Mouse (Mus musculus) neural tube, embryonic 13.5 days (tissue): ENCODE measurements around the gene Ltbp1. TPM values are rescaled to one million over a fixed set of nuclear protein-coding genes. Genes with fewer than 3 reads are reported as not detected.

Experiments used
- ATAC-seq: fragments of 200-750 bp; cut with Nextera tagmentation; 2 replicates; pipeline ENCODE4 v1.8.0; 2017; ENCODE audit warnings: low read depth, mild to moderate bottlenecking, moderate TSS enrichment, moderate library complexity
- H3K27ac ChIP-seq: fragments of 300-500 bp; sonication (generic); replicated peaks from 2 replicates; pipeline ENCODE4 v1.5.1; 2015; ENCODE audit warnings: moderate library complexity, mild to moderate bottlenecking, inconsistent platforms
- H3K27me3 ChIP-seq: fragments of 300-500 bp; sonication (generic); 2 replicates; pipeline ENCODE4 v1.6.1; 2015; ENCODE audit warnings: mild to moderate bottlenecking, inconsistent platforms
- H3K36me3 ChIP-seq: fragments of 300-500 bp; sonication (generic); 2 replicates; pipeline ENCODE4 v1.6.1; 2015; ENCODE audit warnings: mild to moderate bottlenecking, inconsistent platforms
- H3K4me1 ChIP-seq: fragments of 300-500 bp; sonication (generic); replicated peaks from 2 replicates; pipeline ENCODE4 v1.6.1; 2015; ENCODE audit warnings: inconsistent platforms
- H3K4me2 ChIP-seq: fragments of 300-500 bp; sonication (generic); 2 replicates; pipeline ENCODE4 v1.6.1; 2015; ENCODE audit warnings: inconsistent platforms, mild to moderate bottlenecking, moderate library complexity
- H3K4me3 ChIP-seq: fragments of 300-500 bp; sonication (generic); 2 replicates; pipeline ENCODE4 v1.5.1; 2015; ENCODE audit warnings: mild to moderate bottlenecking, inconsistent platforms
- H3K9ac ChIP-seq: fragments of 300-500 bp; sonication (generic); 2 replicates; pipeline ENCODE4 v1.6.1; 2015; ENCODE audit warnings: moderate library complexity, mild to moderate bottlenecking, inconsistent platforms
- H3K9me3 ChIP-seq: fragments of 300-500 bp; sonication (generic); 2 replicates; pipeline ENCODE4 v1.6.1; 2016; ENCODE audit warnings: inconsistent platforms
- WGBS: fragments of 180-500 bp; shearing (Covaris S2); methylation state at CpG from one replicate; pipeline ENCODE4 v1.1.7; 2015; 5-methylcytosine and 5-hydroxymethylcytosine counted together
- polyA plus RNA-seq: library from polyadenylated mRNA; unstranded; fragments of >200 nt; fragmentation: Nextera tagmentation; extraction: Ambion mirVana; gene quantifications from 2 replicates; pipeline ENCODE4 v1.2.1, GENCODE M21; 2015

Gene Ltbp1
- polyA plus RNA-seq, 1 experiment from 2014 or later = 2.9 TPM

- H3K9ac ChIP-seq = no peak overlapping the region
- H3K4me3 ChIP-seq = no peak overlapping the region
- H3K4me2 ChIP-seq = no peak overlapping the region
- 87% methylated on average over 3 of the region's 3 CpGs for WGBS
- no peak for ATAC-seq
- no peaks in the 10 kb centered on the region for H3K27me3 ChIP-seq
- no peaks in the 10 kb centered on the region for H3K9me3 ChIP-seq
- no peak overlapping the region for H3K27ac ChIP-seq
- no peaks in the 10 kb centered on the region for H3K4me1 ChIP-seq
- no peaks in the 10 kb centered on the region for H3K36me3 ChIP-seq
These were observed 163.3 kb downstream of the Ltbp1 start for GRCm38 (mm10) chr17:75168572-75169200.

DNA sequence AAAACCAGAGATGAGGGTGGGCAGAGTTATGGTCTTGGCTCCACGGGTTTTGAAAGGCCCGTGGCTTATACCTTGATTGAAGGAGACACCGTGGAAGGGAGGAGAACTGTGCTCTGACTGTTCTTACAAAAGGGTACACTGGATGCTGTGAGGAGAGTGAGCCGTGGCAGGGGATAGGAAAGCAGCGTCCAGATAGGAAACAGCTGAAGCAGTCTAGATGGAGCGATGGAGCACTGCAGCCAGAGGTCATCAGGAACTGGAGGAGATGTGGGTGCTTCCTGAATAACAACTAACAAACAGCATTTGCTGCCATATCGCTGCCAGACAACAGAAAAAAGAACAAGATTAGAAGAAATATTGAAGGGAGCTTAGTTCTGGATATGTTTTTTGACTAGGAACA lies 166.3 kb downstream of the Ltbp1 start:
- ATAC-seq = no peak
- Histone ChIP-seq H3K36me3 (no peaks in the 10 kb centered on the region), H3K9me3 (no peaks in the 10 kb centered on the region), H3K27me3 (no peaks in the 10 kb centered on the region), H3K4me2 (no peak overlapping the region), H3K4me3 (no peak overlapping the region), H3K9ac (no peak overlapping the region), H3K27ac (no peak overlapping the region), H3K4me1 (no peaks in the 10 kb centered on the region)
- WGBS = 93% methylated on average over 7 of the region's 7 CpGs

DNA sequence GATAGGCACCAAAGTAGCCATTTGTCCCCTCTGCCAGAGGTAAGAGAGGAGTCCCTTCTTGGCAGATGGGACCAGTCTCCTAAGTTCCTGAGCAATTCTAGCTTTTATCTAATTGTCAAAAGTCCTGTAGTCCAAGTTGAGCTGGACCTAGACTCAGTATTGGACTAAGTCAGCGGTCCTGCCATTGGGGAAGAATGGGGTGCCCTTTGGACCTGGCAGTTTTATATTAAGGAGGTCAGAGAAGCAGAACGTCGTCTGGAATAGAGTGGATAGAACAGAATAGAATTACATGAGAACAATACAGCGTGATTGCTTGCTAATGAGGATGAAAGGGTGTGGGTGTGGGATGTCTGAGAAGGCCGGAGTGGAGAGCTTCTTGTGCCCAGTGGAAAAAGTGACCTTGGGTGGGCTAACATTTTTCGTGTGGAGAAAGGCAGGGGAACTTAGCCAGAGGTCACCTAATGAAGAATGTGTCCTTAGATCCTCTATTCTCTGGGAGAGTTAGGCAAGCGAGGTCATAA lies 167.4 kb downstream of the Ltbp1 start:
- no peak overlapping the region for H3K4me2 ChIP-seq
- H3K27ac ChIP-seq = no peak overlapping the region
- H3K27me3 ChIP-seq = no peaks in the 10 kb centered on the region
- peaks cover under 1% of the 10 kb centered on the region; the same call in 1 of the 2 replicates for H3K4me1 ChIP-seq
- WGBS = 78% methylated on average over 7 of the region's 7 CpGs
- H3K9ac ChIP-seq = no peak overlapping the region
- ATAC-seq = no peak
- H3K4me3 ChIP-seq = no peak overlapping the region
- H3K36me3 ChIP-seq = no peaks in the 10 kb centered on the region
- no peaks in the 10 kb centered on the region for H3K9me3 ChIP-seq

DNA sequence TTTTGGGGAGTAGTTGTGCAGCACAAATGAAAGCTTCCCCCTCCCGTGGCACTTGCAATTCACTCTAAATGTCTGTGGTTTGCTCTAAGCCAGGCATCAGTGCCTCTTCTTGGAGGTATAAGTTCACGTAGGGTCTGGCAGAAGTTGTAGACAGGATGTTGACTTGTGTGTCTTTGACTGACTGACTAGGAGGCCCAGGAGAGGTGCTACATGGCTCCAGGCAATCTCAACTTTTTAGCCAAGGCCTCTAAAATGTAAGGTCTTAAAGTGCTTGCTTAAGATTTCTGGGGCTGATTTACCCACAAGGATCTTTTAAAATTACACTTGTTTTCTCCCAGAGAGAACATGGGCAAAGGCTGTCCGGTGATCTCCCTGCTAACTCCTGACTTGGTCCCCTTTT lies 169.1 kb downstream of the Ltbp1 start:
- no peak overlapping the region for H3K4me2 ChIP-seq
- H3K36me3 ChIP-seq = no peaks in the 10 kb centered on the region
- no peak for ATAC-seq
- no peak overlapping the region for H3K4me3 ChIP-seq
- peaks cover 13% of the 10 kb centered on the region for H3K4me1 ChIP-seq
- H3K27ac ChIP-seq = no peak overlapping the region
- H3K9ac ChIP-seq = no peak overlapping the region
- WGBS = 95% methylated on average over 3 of the region's 3 CpGs
- no peaks in the 10 kb centered on the region for H3K27me3 ChIP-seq
- no peaks in the 10 kb centered on the region for H3K9me3 ChIP-seq

DNA sequence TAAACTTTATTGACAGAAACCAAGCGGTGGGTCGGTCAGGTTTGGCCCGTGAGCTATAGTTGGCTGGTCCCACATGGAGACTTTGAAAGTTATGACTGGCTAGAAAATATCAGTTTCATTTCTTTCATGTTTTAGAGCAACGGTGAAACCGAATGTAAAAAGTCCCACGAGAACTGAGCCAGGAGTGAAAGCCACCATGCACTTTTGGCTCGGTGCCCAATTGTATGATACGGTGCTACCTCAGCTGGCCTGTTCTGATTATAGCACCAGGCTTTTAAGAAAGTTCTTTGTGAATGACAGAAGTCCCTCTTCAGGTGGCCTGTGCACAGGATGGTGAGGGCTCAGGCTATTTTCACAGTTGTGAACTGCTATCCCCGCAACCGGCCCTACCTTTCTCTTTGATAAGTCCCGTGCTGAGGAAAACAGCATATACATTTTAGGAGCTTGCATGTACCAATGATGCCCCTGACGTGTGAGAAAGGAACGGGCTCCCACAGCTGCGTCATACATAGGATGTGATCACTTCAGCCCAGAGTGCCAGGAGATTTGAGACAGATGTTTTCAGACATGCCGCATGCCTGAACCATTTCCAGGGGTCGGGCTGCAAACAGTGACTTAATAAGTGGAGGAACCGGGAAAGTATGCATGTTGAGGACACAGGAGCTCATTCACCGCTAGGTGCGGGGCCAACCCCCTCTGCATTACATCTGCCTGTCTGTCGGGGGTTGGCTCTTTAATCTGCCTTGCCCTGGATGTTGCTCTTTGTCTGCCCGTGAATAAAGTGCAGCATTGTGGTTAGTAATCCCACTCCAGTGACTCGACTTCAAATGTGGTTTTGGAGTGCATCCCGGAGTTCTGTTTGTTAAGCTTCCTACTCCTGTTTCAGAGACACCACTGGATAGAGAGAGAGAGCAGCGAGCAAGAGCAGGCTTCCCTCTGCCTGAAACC lies 172.8 kb downstream of the Ltbp1 start:
- no peaks in the 10 kb centered on the region for H3K27me3 ChIP-seq
- H3K36me3 ChIP-seq = no peaks in the 10 kb centered on the region
- H3K27ac ChIP-seq = no peak overlapping the region
- H3K9me3 ChIP-seq = no peaks in the 10 kb centered on the region
- peak overlapping the region; percentile 34 for H3K4me2 ChIP-seq
- peak; percentile 69; the same call in 1 of the 2 replicates for ATAC-seq
- no peak overlapping the region for H3K4me3 ChIP-seq
- 53% methylated on average over 24 of the region's 24 CpGs for WGBS
- no peak overlapping the region for H3K9ac ChIP-seq
- H3K4me1 ChIP-seq = peaks cover 18% of the 10 kb centered on the region

GRCm38 (mm10) chr17:75179001-75179400 lies 173.6 kb downstream of the Ltbp1 start:
- 62% methylated on average over 8 of the region's 8 CpGs for WGBS
- peaks cover 18% of the 10 kb centered on the region for H3K4me1 ChIP-seq
- H3K4me2 ChIP-seq = peak overlapping the region; percentile 7; the same call in 1 of the 2 replicates
- H3K36me3 ChIP-seq = no peaks in the 10 kb centered on the region
- no peak overlapping the region for H3K27ac ChIP-seq
- H3K9ac ChIP-seq = no peak overlapping the region
- no peaks in the 10 kb centered on the region for H3K9me3 ChIP-seq
- H3K4me3 ChIP-seq = no peak overlapping the region
- no peak for ATAC-seq
- no peaks in the 10 kb centered on the region for H3K27me3 ChIP-seq

DNA sequence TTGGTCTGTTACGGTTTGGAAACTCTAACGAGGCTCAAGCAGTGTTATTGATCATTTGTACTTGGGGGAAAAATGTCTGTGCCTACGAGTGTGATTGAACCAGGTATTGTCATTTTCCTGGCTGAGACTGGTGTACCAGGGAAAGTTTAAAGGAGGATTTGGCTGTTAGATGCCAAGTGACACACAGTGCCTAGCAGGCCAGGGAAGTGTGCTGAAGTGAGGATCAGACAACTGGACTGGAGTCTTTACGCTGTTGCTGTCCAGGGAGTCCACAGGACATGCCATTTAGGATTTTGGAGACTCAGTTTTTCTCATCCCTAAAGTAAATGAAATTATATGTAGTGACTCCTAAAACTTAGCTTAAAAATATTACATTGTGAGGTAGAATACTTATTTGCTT lies 174.9 kb downstream of the Ltbp1 start:
- H3K4me2 ChIP-seq = no peak overlapping the region
- H3K9me3 ChIP-seq = no peaks in the 10 kb centered on the region
- no peaks in the 10 kb centered on the region for H3K27me3 ChIP-seq
- H3K4me1 ChIP-seq = peaks cover 18% of the 10 kb centered on the region
- H3K27ac ChIP-seq = no peak overlapping the region
- no peak overlapping the region for H3K4me3 ChIP-seq
- no peaks in the 10 kb centered on the region for H3K36me3 ChIP-seq
- no peak for ATAC-seq
- 86% methylated on average over 4 of the region's 4 CpGs for whole genome bisulfite sequencing
- no peak overlapping the region for H3K9ac ChIP-seq

GRCm38 (mm10) chr17:75180956-75181588 lies 175.7 kb downstream of the Ltbp1 start:
- no peaks in the 10 kb centered on the region for H3K9me3 ChIP-seq
- no peak overlapping the region for H3K4me2 ChIP-seq
- H3K4me1 ChIP-seq = peaks cover 18% of the 10 kb centered on the region
- WGBS = 81% methylated on average over 12 of the region's 12 CpGs
- no peaks in the 10 kb centered on the region for H3K27me3 ChIP-seq
- no peaks in the 10 kb centered on the region for H3K36me3 ChIP-seq
- H3K4me3 ChIP-seq = no peak overlapping the region
- no peak overlapping the region for H3K27ac ChIP-seq
- no peak overlapping the region for H3K9ac ChIP-seq
- no peak for ATAC-seq

DNA sequence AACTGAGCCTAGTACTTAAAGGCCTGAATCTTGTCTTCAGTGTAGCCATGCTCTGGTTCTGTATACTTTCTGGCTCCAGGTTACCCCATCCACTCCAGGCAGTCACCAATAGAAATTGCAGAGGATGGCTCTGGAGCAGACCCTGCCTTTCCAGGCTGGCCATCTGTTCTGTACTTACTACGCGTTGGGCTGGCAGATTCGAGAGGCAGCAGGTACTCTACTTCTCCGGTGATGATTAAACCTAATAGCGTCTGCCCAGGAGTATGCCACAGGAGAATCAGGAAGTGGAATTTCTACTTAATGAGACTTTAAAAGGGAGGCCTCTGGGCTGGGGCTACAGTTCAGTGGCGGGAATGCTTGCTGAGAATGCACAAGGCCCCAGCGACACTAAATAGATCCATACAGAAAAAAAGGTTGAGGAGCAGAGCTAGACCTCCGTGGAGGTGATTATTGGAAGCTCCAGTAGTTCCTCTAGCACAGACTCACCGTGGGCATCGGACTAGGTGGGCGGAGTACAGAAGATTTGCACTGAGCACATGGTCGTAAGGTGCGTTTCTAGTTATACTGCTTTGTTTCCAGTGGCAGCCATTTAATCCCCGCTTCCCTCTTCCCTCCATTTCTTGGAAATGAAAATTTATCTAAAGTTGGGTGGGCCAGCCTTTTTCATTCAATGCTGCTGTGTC lies 177.1 kb downstream of the Ltbp1 start:
- Histone ChIP-seq H3K27ac (no peak overlapping the region), H3K9ac (no peak overlapping the region), H3K9me3 (no peaks in the 10 kb centered on the region), H3K4me1 (peaks cover 18% of the 10 kb centered on the region), H3K27me3 (no peaks in the 10 kb centered on the region), H3K4me2 (no peak overlapping the region), H3K36me3 (no peaks in the 10 kb centered on the region), H3K4me3 (no peak overlapping the region)
- no peak for ATAC-seq
- WGBS = 82% methylated on average over 14 of the region's 14 CpGs

- Histone ChIP-seq H3K4me2 (no peak overlapping the region), H3K9ac (no peak overlapping the region), H3K27ac (no peak overlapping the region), H3K9me3 (no peaks in the 10 kb centered on the region), H3K27me3 (no peaks in the 10 kb centered on the region), H3K4me1 (peaks cover 4% of the 10 kb centered on the region; the same call in 1 of the 2 replicates), H3K4me3 (no peak overlapping the region), H3K36me3 (no peaks in the 10 kb centered on the region)
- no peak for ATAC-seq
- 92% methylated on average over 8 of the region's 8 CpGs for WGBS
These were observed 181.6 kb downstream of the Ltbp1 start for GRCm38 (mm10) chr17:75186732-75187509.

- WGBS = 84% methylated on average over 2 of the region's 2 CpGs
- no peak overlapping the region for H3K4me3 ChIP-seq
These were observed 191.6 kb downstream of the Ltbp1 start for GRCm38 (mm10) chr17:75196952-75197351.

More at GRCm38 (mm10) chr17:75196952-75197351, 191.6 kb downstream of the Ltbp1 start:
- H3K9ac ChIP-seq = no peak overlapping the region
- H3K36me3 ChIP-seq = no peaks in the 10 kb centered on the region
- no peaks in the 10 kb centered on the region for H3K9me3 ChIP-seq
- no peak overlapping the region for H3K27ac ChIP-seq
- no peak overlapping the region for H3K4me2 ChIP-seq
- H3K27me3 ChIP-seq = no peaks in the 10 kb centered on the region
- no peaks in the 10 kb centered on the region for H3K4me1 ChIP-seq
- ATAC-seq = no peak
